Mouse (Mus musculus) lung, embryonic 14.5 days (tissue): Measurements from ENCODE around the gene Pigz. TPM values are rescaled to one million over a fixed set of nuclear protein-coding genes. Genes with fewer than 3 reads are reported as not detected.

ENCODE experiments used
- ATAC-seq: fragments of 200-750 bp; cut with Nextera tagmentation; 2 replicates; pipeline ENCODE4 v1.8.0; 2017; ENCODE audit warnings: mild to moderate bottlenecking, moderate TSS enrichment, moderate library complexity; ENCODE audit not compliant: insufficient read depth
- DNase-seq: peaks from one replicate; pipeline ENCODE4 v3.0.0-alpha.2; 2015
- H3K27ac ChIP-seq: fragments of 300-500 bp; sonication (generic); 2 replicates; pipeline ENCODE4 v1.5.1; 2014; ENCODE audit warnings: low read depth, mild to moderate bottlenecking, moderate library complexity
- H3K27me3 ChIP-seq: fragments of 300-500 bp; sonication (generic); 2 replicates; pipeline ENCODE4 v1.6.1; 2014; ENCODE audit warnings: low read length, control low read depth; ENCODE audit not compliant: insufficient read depth
- H3K36me3 ChIP-seq: fragments of 300-500 bp; sonication (generic); 2 replicates; pipeline ENCODE4 v1.6.1; 2014; ENCODE audit warnings: control low read depth; ENCODE audit not compliant: insufficient read depth
- H3K4me1 ChIP-seq: fragments of 300-500 bp; sonication (generic); 2 replicates; pipeline ENCODE4 v1.6.1; 2014; ENCODE audit warnings: antibody characterized with exemption, control low read depth; ENCODE audit not compliant: insufficient read depth
- H3K4me2 ChIP-seq: fragments of 300-500 bp; sonication (generic); 2 replicates; pipeline ENCODE4 v1.6.1; 2014; ENCODE audit warnings: mild to moderate bottlenecking
- H3K4me3 ChIP-seq: fragments of 300-500 bp; sonication (generic); 2 replicates; pipeline ENCODE4 v1.5.1; 2014; ENCODE audit warnings: low read depth, low read length
- H3K9ac ChIP-seq: fragments of 300-500 bp; sonication (generic); 2 replicates; pipeline ENCODE4 v1.6.1; 2014
- H3K9me3 ChIP-seq: fragments of 300-500 bp; sonication (generic); 2 replicates; pipeline ENCODE4 v1.6.1; 2016; ENCODE audit warnings: low read depth, low read length, control low read depth
- CTCF ChIP-seq: IDR thresholded peaks from 2 replicates; pipeline ENCODE4 v1.5.1; 2016; ENCODE audit warnings: antibody characterized with exemption, low read depth
- WGBS: fragments of 180-500 bp; shearing (Covaris S2); extraction: QIAGEN DNeasy Blood & Tissue Kit; methylation state at CpG from one replicate; pipeline ENCODE4 v1.1.7; 2014; 5-methylcytosine and 5-hydroxymethylcytosine counted together
- microRNA-seq: library from miRNA; unstranded; fragments of <30 nt; microRNA quantifications from one replicate; pipeline ENCODE4, GENCODE M21; 2016; ENCODE audit warnings: borderline number of aligned reads
- polyA plus RNA-seq: library from polyadenylated mRNA; unstranded; fragments of >200 nt; fragmentation: Nextera tagmentation; extraction: Ambion mirVana; gene quantifications from 2 replicates; pipeline ENCODE4 v1.2.1, GENCODE M21; 2014

Pigz gene
- polyA plus RNA-seq, 1 experiment from 2014 or later: 0.42 TPM

GRCm38 (mm10) chr16:31948345-31948774, 14.7 kb downstream of the Pigz start, which contains the start of the genes 0610012G03Rik and Ncbp2:
TSS of gene 0610012G03Rik (minus strand) at chr16:31948494.
TSS of gene Ncbp2 (plus strand) at chr16:31948513.
- no peak for TF ChIP-seq CTCF
- no peaks in the 10 kb centered on the region for H3K9me3 ChIP-seq
- H3K4me1 ChIP-seq: no peaks in the 10 kb centered on the region
- H3K36me3 ChIP-seq: peaks cover 15% of the 10 kb centered on the region
- peak within 1 kb of the TSS; percentile 91 for H3K9ac ChIP-seq
- H3K27me3 ChIP-seq: no peaks in the 10 kb centered on the region
- DNase-seq (peak; percentile 99), ATAC-seq (peak; percentile 92)
- H3K4me2 ChIP-seq: peak within 1 kb of the TSS; percentile 82
- peak within 1 kb of the TSS; percentile 90 for H3K4me3 ChIP-seq
- peak within 1 kb of the TSS; percentile 89 for H3K27ac ChIP-seq
- WGBS: 0% methylated on average over 51 of the region's 55 CpGs

- Histone ChIP-seq H3K9me3 (no peaks in the 10 kb centered on the region), H3K4me1 (no peaks in the 10 kb centered on the region), H3K9ac (no peak overlapping the region), H3K4me3 (no peak overlapping the region), H3K27ac (no peak overlapping the region), H3K36me3 (peaks cover 90% of the 10 kb centered on the region), H3K4me2 (no peak overlapping the region), H3K27me3 (no peaks in the 10 kb centered on the region)
- DNase-seq: no peak
- TF ChIP-seq CTCF: no peak
- WGBS: 84% methylated on average over 7 of the region's 7 CpGs
- no peak for ATAC-seq
These were observed 29.6 kb downstream of the Pigz start for GRCm38 (mm10) chr16:31963224-31963623.

GRCm38 (mm10) chr16:31975258-31975657, 41.6 kb downstream of the Pigz start:
- ATAC-seq (no peak), DNase-seq (no peak)
- Histone ChIP-seq H3K4me2 (no peak overlapping the region), H3K27ac (no peak overlapping the region), H3K36me3 (peaks cover 53% of the 10 kb centered on the region), H3K4me3 (no peak overlapping the region), H3K4me1 (no peaks in the 10 kb centered on the region), H3K9me3 (no peaks in the 10 kb centered on the region), H3K9ac (no peak overlapping the region), H3K27me3 (no peaks in the 10 kb centered on the region)
- TF ChIP-seq CTCF: no peak
- WGBS: 87% methylated on average over 4 of the region's 4 CpGs

GRCm38 (mm10) chr16:31979501-31979900, 45.9 kb downstream of the Pigz start:
- no peak overlapping the region for H3K9ac ChIP-seq
- H3K27me3 ChIP-seq: no peaks in the 10 kb centered on the region
- no peak overlapping the region for H3K27ac ChIP-seq
- H3K36me3 ChIP-seq: peaks cover 54% of the 10 kb centered on the region
- DNase-seq: no peak
- H3K4me2 ChIP-seq: no peak overlapping the region
- no peak overlapping the region for H3K4me3 ChIP-seq
- WGBS: 92% methylated on average over 3 of the region's 3 CpGs
- H3K9me3 ChIP-seq: no peaks in the 10 kb centered on the region
- ATAC-seq: no peak
- no peaks in the 10 kb centered on the region for H3K4me1 ChIP-seq
- no peak for TF ChIP-seq CTCF

GRCm38 (mm10) chr16:31980946-31981345, 47.3 kb downstream of the Pigz start:
- TF ChIP-seq CTCF: no peak
- Histone ChIP-seq H3K4me1 (no peaks in the 10 kb centered on the region), H3K27ac (no peak overlapping the region), H3K36me3 (peaks cover 54% of the 10 kb centered on the region), H3K9ac (no peak overlapping the region), H3K27me3 (no peaks in the 10 kb centered on the region), H3K4me3 (no peak overlapping the region), H3K9me3 (no peaks in the 10 kb centered on the region), H3K4me2 (no peak overlapping the region)
- DNase-seq (no peak), ATAC-seq (no peak)
- WGBS: 74% methylated on average over 5 of the region's 5 CpGs

GRCm38 (mm10) chr16:31992039-31992438, 58.4 kb downstream of the Pigz start:
- peaks cover 39% of the 10 kb centered on the region for H3K36me3 ChIP-seq
- 34% methylated on average over 1 of the region's 1 CpGs for WGBS
- H3K27me3 ChIP-seq: no peaks in the 10 kb centered on the region
- no peak overlapping the region for H3K27ac ChIP-seq
- H3K9me3 ChIP-seq: no peaks in the 10 kb centered on the region
- no peak overlapping the region for H3K4me3 ChIP-seq
- H3K4me2 ChIP-seq: no peak overlapping the region
- DNase-seq (no peak), ATAC-seq (no peak)
- 0 out of 2 replicates have a peak, but pooled peaks have one; percentile 9 for TF ChIP-seq CTCF
- no peak overlapping the region for H3K9ac ChIP-seq
- no peaks in the 10 kb centered on the region for H3K4me1 ChIP-seq

GRCm38 (mm10) chr16:31993195-31993594, 59.5 kb downstream of the Pigz start:
- no peak for ATAC-seq

GRCm38 (mm10) chr16:31993946-31994345, 60.3 kb downstream of the Pigz start:
- Histone ChIP-seq H3K27me3 (no peaks in the 10 kb centered on the region), H3K36me3 (peaks cover 25% of the 10 kb centered on the region), H3K9me3 (no peaks in the 10 kb centered on the region), H3K27ac (no peak overlapping the region), H3K9ac (no peak overlapping the region), H3K4me3 (no peak overlapping the region), H3K4me1 (no peaks in the 10 kb centered on the region), H3K4me2 (no peak overlapping the region)
- TF ChIP-seq CTCF: no peak
- no peak for DNase-seq
- ATAC-seq: no peak

More at GRCm38 (mm10) chr16:31993195-31993594, 59.5 kb downstream of the Pigz start:
- Histone ChIP-seq H3K4me3 (no peak overlapping the region), H3K27me3 (no peaks in the 10 kb centered on the region), H3K27ac (no peak overlapping the region), H3K4me1 (no peaks in the 10 kb centered on the region), H3K4me2 (no peak overlapping the region), H3K9me3 (no peaks in the 10 kb centered on the region), H3K9ac (no peak overlapping the region), H3K36me3 (peaks cover 30% of the 10 kb centered on the region)
- DNase-seq: no peak
- 95% methylated on average over 4 of the region's 4 CpGs for WGBS
- no peak for TF ChIP-seq CTCF

Small RNA genes lying within 50 kb of the gene (microRNA-seq; reads per million reads assigned to microRNA genes)
- not detected for gene Gm26269

Other genes with a start within 250 kb of the Pigz start
- 0.08 TPM in 1 of 2 replicates, not detected in the other for gene Meltf, start 55.0 kb upstream of the Pigz start, polyA plus RNA-seq
- gene 0610012G03Rik, start 14.6 kb downstream of the Pigz start, polyA plus RNA-seq: 80.1 and 80.5 TPM in 2 replicates
- gene Ncbp2, start 14.7 kb downstream of the Pigz start, polyA plus RNA-seq: 115 and 117 TPM in 2 replicates
- 10.5 and 10.9 TPM in 2 replicates for gene Senp5, start 69.4 kb downstream of the Pigz start, polyA plus RNA-seq
- 38.2 and 39.8 TPM in 2 replicates for gene Pak2, start 145.5 kb downstream of the Pigz start, polyA plus RNA-seq
- 105 and 111 TPM in 2 replicates for gene Pigx, start 165.9 kb downstream of the Pigz start, polyA plus RNA-seq
- 29.0 and 33.9 TPM in 2 replicates for gene Cep19, start 165.9 kb downstream of the Pigz start, polyA plus RNA-seq
- 37.6 and 42.6 TPM in 2 replicates for gene Nrros, start 231.7 kb downstream of the Pigz start, polyA plus RNA-seq
- not detected in 2 replicates for gene Bex6, start 246.0 kb downstream of the Pigz start, polyA plus RNA-seq